Mouse (Mus musculus): Measurements from ENCODE around the gene Zscan4-ps3. TPM values are rescaled to one million over a fixed set of nuclear protein-coding genes. Genes with fewer than 3 reads are reported as not detected.
"Not testable (repeated sequence)": the region's sequence is repeated elsewhere in the genome, so short reads cannot be mapped to it uniquely, and the experiment has no call there.

Zscan4-ps3 gene
- total RNA-seq (2014; rRNA removed): not detected in 2 replicates
- polyA plus RNA-seq (2015; fragmentation: Nextera tagmentation; extraction: Ambion mirVana): not detected in 2 replicates

DNA sequence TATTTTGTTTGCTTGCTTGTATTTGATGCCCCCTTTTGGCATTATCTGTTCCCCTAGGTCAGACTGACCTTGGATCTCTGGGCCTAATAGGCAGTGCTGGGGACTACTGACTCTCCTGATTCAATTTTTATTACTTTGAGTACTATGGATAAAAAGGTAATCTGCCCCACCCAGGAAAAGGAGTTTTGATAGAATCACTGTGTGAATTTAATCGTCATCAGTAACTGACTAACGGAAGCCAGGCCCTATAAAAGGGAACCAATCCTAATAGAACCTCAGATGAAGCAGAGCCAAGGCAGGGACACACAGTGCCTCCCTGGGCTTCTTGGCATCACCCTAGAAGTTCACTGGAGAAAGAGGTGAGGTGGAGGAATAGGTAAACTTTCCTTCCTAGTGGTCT is at the start of gene Zscan4-ps3:
TSS of gene Zscan4-ps3 (plus strand) at position 301 of the 400 bp plus-strand sequence.
- not testable (repeated sequence) for H3K27ac ChIP-seq; H3K9ac ChIP-seq (replicated peaks; ENCODE audit: low read length); H3K4me3 ChIP-seq (ENCODE audit: low read length); H3K36me3 ChIP-seq (ENCODE audit: insufficient read depth, low read length); H3K27me3 ChIP-seq (ENCODE audit: insufficient read depth, low read length); H3K9me3 ChIP-seq (ENCODE audit: low read length); DNase-seq (ENCODE audit: low spot score); ATAC-seq; H3K4me2 ChIP-seq (ENCODE audit: low read depth, low read length); H3K4me1 ChIP-seq (ENCODE audit: insufficient read depth, low read length)
- WGBS: 81% methylated on average over 2 of the region's 2 CpGs

DNA sequence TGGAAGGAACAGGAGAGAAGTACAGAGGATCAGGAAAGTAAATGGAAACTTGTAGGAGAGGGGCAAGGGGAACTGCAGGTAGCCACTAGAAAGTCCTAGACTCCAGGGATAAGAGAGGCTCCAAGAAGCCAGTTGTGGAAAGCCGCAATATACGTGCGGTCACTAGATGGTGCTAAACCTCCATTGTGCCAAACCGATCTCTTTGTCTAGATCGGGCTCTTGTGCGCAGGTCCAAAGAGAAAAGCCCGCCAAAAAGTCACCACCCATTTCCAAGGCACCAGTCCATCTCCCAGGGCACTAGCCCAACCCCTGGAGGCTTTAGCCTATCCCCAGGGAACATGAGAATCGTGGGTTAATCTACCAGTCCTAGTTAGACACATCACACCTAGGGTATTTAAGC is 8.0 kb downstream of the Zscan4-ps3 start:
- 12% methylated on average over 8 of the region's 8 CpGs for whole genome bisulfite sequencing
- not testable (repeated sequence) for H3K4me2 ChIP-seq (ENCODE audit: low read depth, low read length); H3K4me1 ChIP-seq (ENCODE audit: insufficient read depth, low read length); H3K36me3 ChIP-seq (ENCODE audit: insufficient read depth, low read length); H3K9ac ChIP-seq (replicated peaks; ENCODE audit: low read length); H3K4me3 ChIP-seq (ENCODE audit: low read length); ATAC-seq; H3K9me3 ChIP-seq (ENCODE audit: low read length); H3K27ac ChIP-seq; H3K27me3 ChIP-seq (ENCODE audit: insufficient read depth, low read length)
- peak; percentile 1 for DNase-seq (ENCODE audit: low spot score)
- peak; percentile 33; the same call in 1 of the 2 replicates for TF ChIP-seq CTCF (IDR thresholded peaks at IDR 0.05; ENCODE audit: low read depth)

Other genes starting within 250 kb of the Zscan4-ps3 start
- not detected in 2 replicates for gene Zscan4f, start 211.4 kb upstream of the Zscan4-ps3 start, total RNA-seq (2014; rRNA removed)
- not detected in 2 replicates for gene Zscan4f, start 211.4 kb upstream of the Zscan4-ps3 start, polyA plus RNA-seq (2015; fragmentation: Nextera tagmentation; extraction: Ambion mirVana)
- gene Zscan4-ps2, start 95.0 kb upstream of the Zscan4-ps3 start, total RNA-seq (2014; rRNA removed): not detected in 2 replicates
- not detected in 2 replicates for gene Zscan4-ps2, start 95.0 kb upstream of the Zscan4-ps3 start, polyA plus RNA-seq (2015; fragmentation: Nextera tagmentation; extraction: Ambion mirVana)
- gene Vmn1r72, start 70.8 kb downstream of the Zscan4-ps3 start, total RNA-seq (2014; rRNA removed): not detected in 2 replicates
- not detected in 2 replicates for gene Vmn1r72, start 70.8 kb downstream of the Zscan4-ps3 start, polyA plus RNA-seq (2015; fragmentation: Nextera tagmentation; extraction: Ambion mirVana)
- gene Vmn1r73, start 121.0 kb downstream of the Zscan4-ps3 start, total RNA-seq (2014; rRNA removed): not detected in 2 replicates
- gene Vmn1r73, start 121.0 kb downstream of the Zscan4-ps3 start, polyA plus RNA-seq (2015; fragmentation: Nextera tagmentation; extraction: Ambion mirVana): not detected in 2 replicates
- gene Vmn1r74, start 224.7 kb downstream of the Zscan4-ps3 start, total RNA-seq (2014; rRNA removed): not detected in 2 replicates
- not detected in 2 replicates for gene Vmn1r74, start 224.7 kb downstream of the Zscan4-ps3 start, polyA plus RNA-seq (2015; fragmentation: Nextera tagmentation; extraction: Ambion mirVana)

All from hindbrain, postnatal 0 days (tissue).